Mouse (Mus musculus): ENCODE measurements around the gene C87436. TPM values are rescaled to one million over a fixed set of nuclear protein-coding genes. Genes with fewer than 3 reads are reported as not detected.
"Not testable (repeated sequence)": the region's sequence is repeated elsewhere in the genome, so short reads cannot be mapped to it uniquely, and the experiment has no call there.

Gene C87436
- total RNA-seq, 2 experiments from 2014 or later, result 7.5 to 8.0 TPM

DNA sequence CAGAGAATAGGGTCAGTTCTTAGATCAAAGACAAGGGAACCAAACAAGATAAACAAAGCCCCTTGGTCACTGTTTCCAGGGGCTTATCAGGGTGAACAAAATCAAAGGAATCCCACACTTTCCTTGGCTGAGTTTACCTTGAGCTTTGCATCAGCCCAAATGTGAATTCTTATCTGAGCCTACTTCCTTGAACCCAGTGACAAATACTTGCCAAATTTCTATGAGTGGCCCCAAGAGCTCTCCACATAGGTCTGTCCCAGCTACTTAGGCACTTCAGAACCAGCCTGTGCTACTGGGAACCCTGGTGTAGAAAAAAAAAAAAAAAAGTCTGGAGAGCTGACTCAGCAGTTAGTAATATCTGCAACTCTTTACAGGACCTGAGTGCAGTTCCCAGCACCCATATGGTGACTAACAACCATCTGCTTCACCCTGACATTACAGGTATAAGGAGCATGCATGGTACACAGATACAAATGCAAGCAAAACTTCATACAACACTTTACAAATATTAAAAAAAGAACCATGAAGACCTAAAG lies 36.5 kb downstream of the C87436 start:
- no peak for DNase-seq
- H3K27ac ChIP-seq, result peak overlapping the region; percentile 92
- intact Hi-C loops (cut with DNase I), result no loop called here
- TF ChIP-seq CTCF (IDR thresholded peaks at IDR 0.05), result no peak
- H3K4me3 ChIP-seq, result peak overlapping the region; percentile 73

DNA sequence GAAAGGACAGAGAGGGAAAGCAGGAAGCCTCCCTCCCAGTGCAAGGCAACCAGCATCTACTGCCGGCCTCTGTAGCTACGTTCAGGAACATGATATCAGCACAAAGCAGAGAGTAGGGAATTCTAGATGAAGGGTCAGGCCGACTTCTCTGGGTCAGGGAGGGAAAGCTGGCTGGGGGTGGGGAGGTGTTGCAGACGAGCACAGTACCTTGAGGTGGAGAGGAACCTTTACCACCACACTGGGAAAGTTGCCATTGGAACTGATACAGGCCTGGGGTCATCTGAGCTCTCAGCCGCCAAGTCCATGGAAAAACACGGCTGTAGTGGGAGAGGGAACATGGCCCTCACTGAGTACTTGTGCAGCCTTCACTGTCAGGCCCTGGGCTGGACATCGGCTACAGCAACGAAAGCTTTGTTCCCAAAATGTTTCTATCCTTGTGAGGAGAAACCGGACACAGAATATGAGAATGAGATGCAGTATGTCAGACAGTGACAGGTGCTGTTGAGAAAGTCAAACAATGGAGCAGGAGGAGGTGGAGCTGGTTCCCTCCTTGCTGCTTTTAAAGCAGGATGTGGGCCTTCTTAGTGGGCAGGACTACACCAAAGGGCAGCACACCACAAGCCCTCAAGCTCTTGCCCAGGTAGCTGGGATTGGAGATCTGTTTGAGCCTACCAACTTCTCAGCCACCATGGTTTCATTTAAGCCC lies 37.4 kb downstream of the C87436 start:
- peak overlapping the region; percentile 73 for H3K4me3 ChIP-seq
- peak overlapping the region; percentile 92 for H3K27ac ChIP-seq
- intact Hi-C loops (cut with DNase I), result no loop called here
- no peak for TF ChIP-seq CTCF (IDR thresholded peaks at IDR 0.05)
- DNase-seq, result peak; percentile 87

DNA sequence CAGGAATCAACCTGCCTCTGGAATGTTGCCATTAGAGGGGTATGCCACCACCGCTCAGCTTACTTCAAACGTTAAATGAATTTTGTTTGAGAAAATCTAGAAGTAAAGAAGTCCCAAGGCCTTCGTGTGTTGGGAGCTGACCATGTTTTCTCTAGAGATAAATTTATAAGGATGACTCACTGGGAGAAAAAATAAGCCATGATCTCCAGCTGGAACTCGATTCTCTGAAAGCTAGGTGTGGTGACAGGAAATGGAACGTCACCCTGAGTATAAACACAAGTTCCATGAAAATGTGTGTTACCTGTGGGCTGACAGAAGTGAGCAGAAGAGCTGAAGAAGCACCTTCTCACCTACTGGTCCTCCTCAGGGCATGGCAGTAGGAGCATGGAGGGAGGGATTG lies 38.8 kb downstream of the C87436 start:
- TF ChIP-seq CTCF (IDR thresholded peaks at IDR 0.05), result no peak
- DNase-seq, result no peak
- Histone ChIP-seq H3K27ac (peak overlapping the region; percentile 92), H3K4me3 (no peak overlapping the region)
- intact Hi-C loops (cut with DNase I), result no loop called here

DNA sequence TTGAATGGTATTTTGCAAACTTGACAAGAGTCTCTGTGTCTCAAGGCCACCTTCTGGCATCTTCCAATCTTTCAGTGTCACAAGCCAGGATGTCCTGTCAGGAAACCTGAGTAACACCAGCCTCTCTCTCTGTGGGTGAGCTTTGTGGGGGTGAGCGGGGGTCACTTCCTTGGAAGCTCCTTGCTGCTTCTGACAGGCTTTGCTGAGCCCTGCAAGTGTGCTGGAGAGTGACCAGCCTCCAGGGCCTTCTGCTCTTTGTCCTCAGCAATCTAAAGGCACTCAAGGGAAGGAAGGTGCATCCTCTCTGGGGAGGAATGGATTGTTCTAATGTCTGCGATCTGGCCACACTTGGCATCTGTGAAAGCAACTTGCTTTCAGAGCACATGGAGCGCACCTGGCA lies 41.1 kb downstream of the C87436 start:
- DNase-seq, result peak; percentile 44
- TF ChIP-seq CTCF (IDR thresholded peaks at IDR 0.05), result no peak
- H3K27ac ChIP-seq, result peak overlapping the region; percentile 92
- peak overlapping the region; percentile 75 for H3K4me3 ChIP-seq
- intact Hi-C loops (cut with DNase I), result no loop called here

DNA sequence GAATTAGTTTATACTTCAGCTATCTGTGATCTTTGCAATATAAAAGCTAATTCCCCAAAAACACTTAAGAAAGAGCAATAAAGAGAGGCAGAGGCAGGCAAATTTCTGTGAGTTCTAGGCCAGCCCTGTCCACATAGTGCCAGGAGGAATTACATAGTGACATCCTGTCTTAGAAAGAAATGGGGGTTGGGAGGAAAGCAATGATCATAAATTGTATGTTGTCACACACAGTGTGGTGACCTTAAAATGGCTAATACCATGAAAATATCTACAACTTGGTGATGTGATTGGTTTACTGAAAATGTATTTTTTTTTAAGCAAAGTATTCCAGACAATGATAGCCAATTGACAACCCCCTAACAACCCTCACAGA lies 41.6 kb downstream of the C87436 start:
- peak overlapping the region; percentile 92 for H3K27ac ChIP-seq
- TF ChIP-seq CTCF (IDR thresholded peaks at IDR 0.05), result no peak
- intact Hi-C loops (cut with DNase I), result no loop called here
- DNase-seq, result no peak
- peak overlapping the region; percentile 75 for H3K4me3 ChIP-seq

DNA sequence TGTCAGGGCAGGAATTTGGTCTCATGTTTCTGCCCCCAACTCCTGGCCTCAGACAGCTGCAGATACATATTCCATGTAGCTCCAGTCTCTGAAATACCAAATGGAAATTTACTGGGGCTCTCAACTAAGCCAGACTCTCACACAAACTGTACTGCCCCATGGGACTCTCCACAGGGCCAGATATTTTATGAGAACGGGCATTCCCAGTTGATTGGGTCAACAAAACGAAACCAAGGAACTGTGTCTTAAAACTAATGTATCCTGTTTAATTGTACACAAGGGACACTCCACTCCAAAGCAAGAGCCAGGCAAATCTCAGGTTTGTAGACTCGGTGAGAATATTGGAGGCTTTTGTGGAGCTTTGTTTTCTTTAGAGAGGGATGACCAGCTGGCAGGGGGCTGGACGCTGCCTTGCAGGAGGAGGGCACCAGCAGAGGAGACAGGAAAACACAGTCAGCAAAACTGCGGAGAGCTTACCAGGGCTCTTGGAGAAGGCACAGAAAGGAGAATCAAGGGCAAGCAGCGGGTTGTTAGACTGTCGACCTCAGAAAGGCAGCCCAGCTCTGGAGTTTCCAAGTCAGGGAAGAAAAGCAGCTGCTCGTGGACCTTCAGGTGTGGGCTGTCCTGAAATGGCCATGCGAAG lies 42.1 kb downstream of the C87436 start:
- Histone ChIP-seq H3K27ac (peak overlapping the region; percentile 92), H3K4me3 (peak overlapping the region; percentile 75)
- TF ChIP-seq CTCF (IDR thresholded peaks at IDR 0.05), result no peak
- DNase-seq, result peak; percentile 72
- intact Hi-C loops (cut with DNase I), result no loop called here

DNA sequence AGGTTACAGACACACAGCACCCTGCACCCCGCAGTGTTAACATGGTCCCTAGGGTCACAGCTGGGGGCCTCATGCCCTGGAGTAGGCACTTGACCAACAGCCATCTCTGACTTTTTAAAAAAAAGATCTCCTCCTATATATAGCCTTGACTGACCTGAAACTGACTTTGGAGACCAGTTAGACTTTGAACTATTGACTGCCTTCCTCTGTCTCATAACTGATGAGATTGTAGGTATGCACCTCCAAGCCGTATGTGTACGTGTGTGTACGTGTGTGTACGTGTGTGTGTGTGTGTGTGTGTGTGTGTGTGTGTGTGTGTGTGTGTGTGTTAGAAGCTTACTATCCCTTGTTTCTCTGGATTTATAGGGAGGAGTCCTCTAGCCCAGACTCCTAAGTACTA lies 43.7 kb downstream of the C87436 start:
- intact Hi-C loops (cut with DNase I), result no loop called here
- H3K4me3 ChIP-seq, result peak overlapping the region; percentile 75; the same call in 1 of the 2 replicates
- DNase-seq, result peak; percentile 15
- H3K27ac ChIP-seq, result peak overlapping the region; percentile 92
- no peak for TF ChIP-seq CTCF (IDR thresholded peaks at IDR 0.05)

DNA sequence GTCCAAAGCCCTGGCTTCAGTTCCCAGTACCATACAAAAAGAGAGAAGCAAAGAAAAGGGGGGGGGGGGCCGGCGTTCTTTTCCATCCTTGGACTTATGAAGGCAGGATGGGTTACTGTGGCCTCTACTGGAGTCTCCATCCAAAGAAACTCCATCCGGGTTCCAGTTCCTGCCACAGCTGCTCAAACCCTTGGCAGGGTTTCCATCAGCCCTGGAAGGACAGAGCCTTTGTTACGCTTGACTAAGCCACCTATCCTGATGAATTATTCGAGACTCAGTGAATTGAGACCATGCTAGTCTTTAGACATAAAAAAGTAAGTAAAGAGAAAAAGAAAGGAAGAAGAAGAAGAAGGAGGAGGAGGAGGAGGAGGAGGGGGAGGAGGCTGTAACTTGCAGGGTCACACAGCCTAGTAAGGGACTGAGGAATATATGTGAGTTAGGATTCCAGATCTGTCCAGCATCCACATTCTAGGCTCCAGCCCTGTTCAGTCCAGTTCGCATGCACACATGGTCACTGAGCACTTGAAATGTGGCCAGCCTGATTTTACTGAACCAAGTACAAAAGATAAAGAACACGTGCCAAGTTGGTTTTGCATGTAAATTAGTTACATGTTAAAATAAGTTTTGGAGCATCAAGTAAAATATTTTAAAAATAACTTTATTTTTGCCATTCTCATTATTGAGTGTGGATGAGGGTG lies 47.9 kb downstream of the C87436 start:
- no peak for TF ChIP-seq CTCF (IDR thresholded peaks at IDR 0.05)
- DNase-seq, result no peak
- Histone ChIP-seq H3K27ac (peak overlapping the region; percentile 98), H3K4me3 (peak overlapping the region; percentile 70)
- intact Hi-C loops (cut with DNase I), result loop anchor here (2.0 kb wide), 1 partner anchor 39 kb away; no protein-coding TSS in a partner anchor

DNA sequence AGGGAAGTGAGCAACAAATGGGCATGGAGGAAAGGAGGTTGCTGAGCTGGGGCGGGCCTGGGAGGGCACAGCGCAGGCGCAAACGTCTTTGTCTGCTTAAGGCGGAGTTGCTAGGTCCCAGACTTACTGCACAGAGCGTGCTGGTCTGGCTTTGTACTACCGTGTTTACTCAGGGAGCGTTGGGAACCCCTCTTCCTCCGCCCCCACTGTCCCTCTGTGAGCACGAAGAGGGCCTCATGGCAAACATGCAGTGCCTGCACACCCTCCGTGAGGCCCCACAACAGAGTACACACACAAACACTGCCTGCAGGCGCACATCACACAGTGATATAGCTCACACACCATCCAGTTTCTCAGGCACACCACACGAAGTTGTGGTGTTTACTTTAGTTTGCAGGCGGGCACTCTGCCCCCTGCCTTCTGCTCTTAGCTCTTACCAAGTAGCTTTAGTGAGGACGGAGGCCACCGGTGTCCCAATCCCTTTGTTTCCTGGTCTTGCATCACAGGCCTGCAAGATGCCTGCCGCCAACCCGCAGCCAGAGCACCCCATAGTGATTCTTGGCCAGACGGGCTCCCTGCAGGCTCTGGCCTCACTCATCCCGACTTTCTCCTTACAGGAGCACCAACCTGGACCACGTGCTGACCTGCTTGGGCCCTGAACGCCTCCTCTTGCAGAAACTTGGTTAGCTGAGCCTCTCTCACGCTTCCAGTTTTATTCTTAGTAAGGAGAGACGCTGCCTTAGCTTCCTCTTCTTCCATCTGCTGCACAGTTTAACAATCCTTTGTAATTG lies 49.4 kb downstream of the C87436 start:
- DNase-seq, result peak; percentile 92
- Histone ChIP-seq H3K27ac (peak overlapping the region; percentile 98), H3K4me3 (peak overlapping the region; percentile 70)
- peak; percentile 30; the same call in 1 of the 2 replicates for TF ChIP-seq CTCF (IDR thresholded peaks at IDR 0.05)
- intact Hi-C loops (cut with DNase I), result loop anchor here (2.0 kb wide), 1 partner anchor 37 kb away; no protein-coding TSS in a partner anchor

DNA sequence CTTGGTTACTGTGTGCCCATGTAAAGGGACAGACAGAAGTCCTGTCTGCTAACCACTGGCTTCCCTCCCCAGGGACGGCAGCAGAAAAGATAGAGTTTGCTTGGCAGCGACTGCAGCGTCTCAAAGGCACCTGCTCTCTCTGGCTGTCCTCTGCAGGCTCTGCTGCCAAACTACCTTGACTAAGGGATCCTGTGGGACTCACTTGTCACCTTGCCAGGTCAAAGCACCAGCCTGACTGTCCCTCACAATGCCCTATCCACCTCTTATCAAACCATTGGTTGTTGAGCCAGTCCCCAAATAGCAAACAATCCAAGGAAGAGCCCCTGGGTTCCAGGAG lies 49.9 kb downstream of the C87436 start:
- H3K27ac ChIP-seq, result peak overlapping the region; percentile 98
- peak; percentile 83 for DNase-seq
- intact Hi-C loops (cut with DNase I), result no loop called here
- peak overlapping the region; percentile 70 for H3K4me3 ChIP-seq
- no peak for TF ChIP-seq CTCF (IDR thresholded peaks at IDR 0.05)

DNA sequence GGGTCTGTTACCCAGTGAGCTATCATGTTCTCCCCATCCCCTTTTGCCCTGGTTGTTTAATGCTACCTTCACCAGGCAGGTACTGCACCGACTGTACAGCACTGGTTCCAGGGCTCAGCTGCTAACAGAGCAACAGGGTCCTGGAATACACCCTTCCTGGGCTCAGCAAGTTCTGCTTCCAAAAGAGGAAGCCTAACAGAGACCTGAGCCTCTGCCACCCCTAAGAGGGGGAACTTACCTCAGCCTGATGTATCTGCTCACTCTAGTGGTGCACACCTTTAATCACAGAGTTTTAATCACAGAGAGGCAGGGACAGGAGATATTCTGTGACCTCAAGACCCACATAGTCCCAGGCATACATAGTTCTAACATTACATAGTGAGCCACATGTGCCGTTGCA lies 51.8 kb downstream of the C87436 start:
- Histone ChIP-seq H3K4me3 (no peak overlapping the region), H3K27ac (peak overlapping the region; percentile 98; the same call in 1 of the 2 replicates)
- DNase-seq, result no peak
- intact Hi-C loops (cut with DNase I), result no loop called here
- no peak for TF ChIP-seq CTCF (IDR thresholded peaks at IDR 0.05)

DNA sequence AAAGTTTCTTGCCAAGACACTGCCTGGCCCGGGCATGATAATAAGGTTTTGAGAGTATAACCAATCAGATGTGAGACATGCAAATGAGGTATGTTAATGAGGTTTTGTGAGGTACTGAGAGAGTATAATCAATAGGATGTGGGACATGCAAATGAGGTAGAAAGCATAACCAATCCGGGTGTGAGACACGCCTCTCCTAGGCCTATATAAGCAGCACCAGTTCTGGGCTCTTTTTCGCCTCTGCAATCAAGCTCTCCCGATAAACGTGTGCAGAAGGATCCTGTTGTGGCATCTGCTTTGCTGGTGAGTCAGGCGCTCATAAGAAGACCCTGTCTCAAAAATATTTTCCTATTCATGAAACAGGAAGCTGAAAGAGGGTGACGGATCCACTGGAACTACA lies 52.2 kb downstream of the C87436 start:
- intact Hi-C loops (cut with DNase I); DNase-seq: not testable (repeated sequence)

More for the DNA sequence above, 52.2 kb downstream of the C87436 start:
- not testable (repeated sequence) for H3K27ac ChIP-seq, H3K4me3 ChIP-seq
